Mouse (Mus musculus) erythroid progenitor cell, adult 5-6 weeks (primary cell): ENCODE measurements around the gene Rnf126. TPM values are rescaled to one million over a fixed set of nuclear protein-coding genes. Genes with fewer than 3 reads are reported as not detected.

Experiments
- ATAC-seq: replicated peaks from 2 replicates; pipeline ENCODE4 v1.8.0; 2016; ENCODE audit warnings: moderate number of reproducible peaks, mild to moderate bottlenecking, moderate TSS enrichment, inconsistent platforms; ENCODE audit not compliant: poor library complexity, low FRiP score, severe bottlenecking
- total RNA-seq, 2 experiments: library from RNA; stranded (forward) in 1 of 2; stranded (reverse) in 1 of 2; fragments of 150-400 nt in 1 of 2; fragments of 186-747, 209-891 nt in 1 of 2; gene quantifications; 2 replicates each; pipeline versions ENCODE4 v1.2.3 to v1.2.4; 2015 to 2017; ENCODE audit warnings: low replicate concordance in 2 of 2

Gene Rnf126
- total RNA-seq, 2 experiments from 2014 or later: 18.3 to 58.7 TPM

- ATAC-seq: peak; percentile 67; the same call in 1 of the 2 replicates
Measured at GRCm38 (mm10) chr10:79738259-79738658, 28.5 kb downstream of the Rnf126 start.

- ATAC-seq: no peak
Measured at GRCm38 (mm10) chr10:79736706-79737105, 30.0 kb downstream of the Rnf126 start.

GRCm38 (mm10) chr10:79735361-79735760 lies 31.4 kb downstream of the Rnf126 start:
- ATAC-seq: no peak

- ATAC-seq: no peak
Measured at GRCm38 (mm10) chr10:79733847-79734246, 32.9 kb downstream of the Rnf126 start.

- ATAC-seq: no peak
Measured at GRCm38 (mm10) chr10:79732500-79732899, 34.3 kb downstream of the Rnf126 start.

- no peak for ATAC-seq
Measured at GRCm38 (mm10) chr10:79729357-79729965, 37.3 kb downstream of the Rnf126 start.

GRCm38 (mm10) chr10:79728323-79729249 lies 38.2 kb downstream of the Rnf126 start:
- no peak for ATAC-seq

- ATAC-seq: peak; percentile 82
Measured at GRCm38 (mm10) chr10:79726090-79726489, 40.7 kb downstream of the Rnf126 start.

- ATAC-seq: no peak
Measured at GRCm38 (mm10) chr10:79723692-79724091, 43.1 kb downstream of the Rnf126 start.

GRCm38 (mm10) chr10:79723047-79723446 lies 43.7 kb downstream of the Rnf126 start:
- ATAC-seq: no peak

GRCm38 (mm10) chr10:79721089-79721488 lies 45.7 kb downstream of the Rnf126 start:
- ATAC-seq: no peak

- 0 out of 2 replicates have a peak, but pooled peaks have one; percentile 31 for ATAC-seq
Measured at GRCm38 (mm10) chr10:79717640-79718357, 49.0 kb downstream of the Rnf126 start.

- ATAC-seq: no peak
Measured at GRCm38 (mm10) chr10:79716988-79717355, 49.8 kb downstream of the Rnf126 start.

- no peak for ATAC-seq
Measured at GRCm38 (mm10) chr10:79716254-79716987, 50.3 kb downstream of the Rnf126 start, which contains the start of gene Hcn2. Gene Hcn2 (plus strand): TSS chr10:79716634.

GRCm38 (mm10) chr10:79714996-79715395 lies 51.8 kb downstream of the Rnf126 start:
- ATAC-seq: no peak

GRCm38 (mm10) chr10:79713163-79713562 lies 53.6 kb downstream of the Rnf126 start:
- no peak for ATAC-seq

- peak; percentile 88 for ATAC-seq
Measured at GRCm38 (mm10) chr10:79712499-79713126, 54.1 kb downstream of the Rnf126 start.

- ATAC-seq: peak; percentile 23; the same call in 1 of the 2 replicates
Measured at GRCm38 (mm10) chr10:79712029-79712428, 54.7 kb downstream of the Rnf126 start.

- no peak for ATAC-seq
Measured at GRCm38 (mm10) chr10:79709307-79709706, 57.4 kb downstream of the Rnf126 start.
